Mouse (Mus musculus) gastrocnemius, postnatal 4 days (tissue): ENCODE measurements at regions not wholly inside any gene's neighbourhood (a gene's known extent, or its start where the extent isn't known, plus 50 kb on each side); places are given as distances from the start of the nearest gene placed in this dataset.

ENCODE experiments used
- DNase-seq, 2 experiments: peaks; one replicate each; pipeline ENCODE4 v3.0.0; 2021 to 2022; ENCODE audit warnings: low spot score in 2 of 2, mixed read lengths in 2 of 2

GRCm38 (mm10) chr6:143714461-143714860 lies 547.4 kb downstream of the Etnk1 start:
- DNase-seq = no peak

GRCm38 (mm10) chr6:143750074-143750473 lies 583.1 kb downstream of the Etnk1 start:
- DNase-seq = no peak

- DNase-seq = no peak
Observed at GRCm38 (mm10) chr6:143751076-143752070, 584.4 kb downstream of the Etnk1 start.

GRCm38 (mm10) chr6:143757462-143757861 lies 590.4 kb downstream of the Etnk1 start:
- no peak for DNase-seq

- no peak for DNase-seq
Observed at GRCm38 (mm10) chr6:143768115-143768514, 601.1 kb downstream of the Etnk1 start.
